Mouse (Mus musculus): ENCODE measurements at regions not wholly inside any gene's neighbourhood (a gene's known extent, or its start where the extent isn't known, plus 50 kb on each side); places are given as distances from the start of the nearest gene placed in this dataset.

DNA sequence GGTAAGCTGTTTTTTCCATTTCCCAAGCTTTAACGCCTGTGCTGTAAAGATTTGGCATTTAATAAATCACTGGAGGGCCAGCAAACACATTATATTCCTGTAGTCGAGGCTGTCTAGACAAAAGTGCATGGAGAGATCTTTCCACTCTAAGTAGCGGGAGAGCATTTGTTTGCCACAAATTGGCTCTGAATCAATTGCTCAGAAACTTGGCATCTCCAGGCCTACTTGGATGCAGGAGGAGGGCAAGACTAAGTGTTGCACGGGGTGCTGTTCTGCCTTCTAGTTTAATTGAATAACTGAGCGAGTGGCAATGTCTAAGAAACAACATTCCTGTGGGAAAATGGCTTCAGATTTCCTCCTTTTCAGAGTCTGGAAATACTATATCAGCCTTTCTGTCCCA is 438.7 kb downstream of the Hace1 start:
- TF ChIP-seq CTCF (IDR thresholded peaks at IDR 0.05; ENCODE audit: borderline replicate concordance, insufficient read depth, low read depth, low read length), result no peak
- no peak for TF ChIP-seq POLR2A (IDR thresholded peaks at IDR 0.05; ENCODE audit: borderline replicate concordance, insufficient read depth, low read length)
